Mouse (Mus musculus): ENCODE measurements around the gene Ttc30b. TPM values are rescaled to one million over a fixed set of nuclear protein-coding genes. Genes with fewer than 3 reads are reported as not detected.
A peak's percentile ranks its signal among the peaks of the same experiment; 100 is the strongest.
"Not testable (repeated sequence)": the region's sequence is repeated elsewhere in the genome, so short reads cannot be mapped to it uniquely, and the experiment has no call there.

The Ttc30b gene
- polyA plus RNA-seq, 1 experiment from 2014 or later, result 9.7 TPM

DNA sequence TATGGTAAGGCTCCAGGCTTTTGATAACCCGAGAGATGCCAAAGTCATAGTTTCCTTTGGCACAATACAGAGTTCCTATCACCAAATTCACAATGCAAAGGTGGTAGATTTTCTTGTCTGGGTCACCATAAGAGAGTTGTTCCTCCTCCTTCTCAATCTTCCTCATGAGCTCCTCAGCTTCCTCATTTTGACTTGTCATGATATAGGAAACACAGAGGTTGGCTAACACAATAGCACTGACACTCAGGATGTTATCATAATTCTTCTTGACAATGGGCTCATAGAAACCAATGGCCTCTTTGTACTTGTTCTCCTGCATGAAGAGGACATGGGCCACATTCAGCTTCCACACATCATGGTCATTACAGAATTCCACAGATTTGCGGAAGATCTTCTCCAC, 1.7 kb downstream of the Ttc30b start:
- not testable (repeated sequence) for H3K9ac ChIP-seq; H3K27ac ChIP-seq; H3K9me3 ChIP-seq; H3K27me3 ChIP-seq; H3K4me2 ChIP-seq (replicated peaks); H3K36me3 ChIP-seq; H3K4me3 ChIP-seq; ATAC-seq (ENCODE audit: insufficient number of reproducible peaks, insufficient read depth, low FRiP score, low TSS enrichment)
- peaks cover 19% of the 10 kb centered on the region for H3K4me1 ChIP-seq
- 93% methylated on average over 2 of the region's 2 CpGs for WGBS

DNA sequence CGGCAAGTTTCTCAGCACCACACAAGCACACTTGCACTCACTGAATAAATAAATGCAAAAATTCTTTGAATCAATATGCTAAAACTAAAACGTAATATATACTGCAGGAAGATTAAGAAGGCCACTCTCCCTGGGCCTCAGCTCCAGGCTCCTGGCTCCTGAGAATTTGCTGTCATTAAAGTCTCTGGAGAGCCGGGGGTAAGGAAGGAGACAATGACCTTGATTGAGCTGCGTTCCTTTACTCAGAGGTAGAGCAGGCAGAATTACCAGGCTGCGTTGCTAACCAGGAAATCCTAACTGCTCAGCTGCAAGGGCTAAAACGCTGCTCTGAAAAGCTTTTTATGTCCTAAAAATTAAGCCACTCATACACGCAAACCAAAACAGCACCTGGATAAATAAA, 4.8 kb downstream of the Ttc30b start:
- Histone ChIP-seq H3K4me3 (no peak overlapping the region), H3K4me1 (peaks cover 19% of the 10 kb centered on the region), H3K27me3 (no peaks in the 10 kb centered on the region), H3K4me2 (replicated peaks) (peak overlapping the region; percentile 3; the same call in 1 of the 2 replicates), H3K36me3 (no peaks in the 10 kb centered on the region), H3K9me3 (no peaks in the 10 kb centered on the region), H3K9ac (no peak overlapping the region), H3K27ac (peak overlapping the region; percentile 64)
- WGBS, result 21% methylated on average over 7 of the region's 7 CpGs
- ATAC-seq (ENCODE audit: insufficient number of reproducible peaks, insufficient read depth, low FRiP score, low TSS enrichment), result peak; percentile 22; the same call in 1 of the 2 replicates

DNA sequence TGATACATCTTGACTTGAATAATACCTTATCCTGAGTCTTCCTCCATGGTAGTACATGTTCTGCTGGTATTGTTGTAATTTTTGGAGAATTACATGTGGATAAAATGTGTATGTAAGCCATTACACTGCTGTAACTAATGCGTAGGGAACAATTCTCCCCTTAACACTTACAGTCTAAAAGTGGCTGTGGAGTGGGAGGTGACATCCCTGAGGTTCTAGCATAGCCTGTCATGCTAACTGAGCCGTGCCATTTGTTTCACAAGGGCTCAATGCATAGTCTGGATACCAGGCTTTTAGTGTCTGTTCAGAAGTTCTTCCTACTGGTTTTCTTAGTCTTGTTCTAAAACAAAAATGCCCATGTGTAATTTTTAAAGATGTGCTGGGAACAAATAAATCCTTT, 7.4 kb downstream of the Ttc30b start:
- no peak overlapping the region for H3K4me3 ChIP-seq
- H3K4me1 ChIP-seq, result peaks cover 16% of the 10 kb centered on the region
- H3K27me3 ChIP-seq, result no peaks in the 10 kb centered on the region
- no peak overlapping the region for H3K9ac ChIP-seq
- no peak overlapping the region for H3K4me2 ChIP-seq (replicated peaks)
- no peak overlapping the region for H3K27ac ChIP-seq
- 88% methylated on average over 2 of the region's 2 CpGs for WGBS
- no peaks in the 10 kb centered on the region for H3K9me3 ChIP-seq
- no peak for ATAC-seq (ENCODE audit: insufficient number of reproducible peaks, insufficient read depth, low FRiP score, low TSS enrichment)
- H3K36me3 ChIP-seq, result peaks cover 10% of the 10 kb centered on the region

DNA sequence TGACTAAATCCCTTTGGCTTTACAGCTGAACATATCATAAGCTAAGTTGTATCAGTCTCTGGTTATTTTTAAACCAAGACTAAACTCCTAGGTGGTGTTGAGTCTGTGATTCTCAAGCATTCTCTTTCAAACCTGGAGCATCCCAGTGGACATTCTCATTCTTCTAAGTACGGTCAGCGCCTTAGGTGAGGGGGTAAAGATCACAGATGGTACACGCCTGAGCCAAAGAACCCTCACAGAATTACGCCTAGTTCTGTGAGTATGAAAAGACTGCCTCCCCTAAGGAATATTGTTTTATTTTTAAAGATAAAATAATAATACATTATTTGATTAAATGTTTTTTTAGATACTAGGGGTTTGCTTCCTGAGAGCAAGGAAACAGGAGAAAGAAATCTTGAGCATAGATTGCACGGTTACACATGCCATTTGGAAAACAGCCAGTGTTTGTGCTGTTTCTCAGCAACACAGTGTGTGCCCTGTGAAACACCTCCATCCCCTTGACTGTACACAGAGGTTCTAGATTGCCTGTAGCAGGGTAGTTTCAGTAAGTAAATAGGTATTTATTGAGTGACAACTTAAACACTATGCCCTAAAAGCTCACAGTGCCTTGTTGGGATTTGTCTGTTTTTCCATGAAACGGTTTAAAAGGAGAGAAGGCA, 8.5 kb downstream of the Ttc30b start:
- peaks cover 16% of the 10 kb centered on the region for H3K4me1 ChIP-seq
- no peaks in the 10 kb centered on the region for H3K9me3 ChIP-seq
- no peak overlapping the region for H3K4me2 ChIP-seq (replicated peaks)
- H3K27ac ChIP-seq, result no peak overlapping the region
- no peak overlapping the region for H3K9ac ChIP-seq
- peaks cover 10% of the 10 kb centered on the region for H3K36me3 ChIP-seq
- 90% methylated on average over 6 of the region's 6 CpGs for WGBS
- no peak overlapping the region for H3K4me3 ChIP-seq
- no peaks in the 10 kb centered on the region for H3K27me3 ChIP-seq
- ATAC-seq (ENCODE audit: insufficient number of reproducible peaks, insufficient read depth, low FRiP score, low TSS enrichment), result no peak

DNA sequence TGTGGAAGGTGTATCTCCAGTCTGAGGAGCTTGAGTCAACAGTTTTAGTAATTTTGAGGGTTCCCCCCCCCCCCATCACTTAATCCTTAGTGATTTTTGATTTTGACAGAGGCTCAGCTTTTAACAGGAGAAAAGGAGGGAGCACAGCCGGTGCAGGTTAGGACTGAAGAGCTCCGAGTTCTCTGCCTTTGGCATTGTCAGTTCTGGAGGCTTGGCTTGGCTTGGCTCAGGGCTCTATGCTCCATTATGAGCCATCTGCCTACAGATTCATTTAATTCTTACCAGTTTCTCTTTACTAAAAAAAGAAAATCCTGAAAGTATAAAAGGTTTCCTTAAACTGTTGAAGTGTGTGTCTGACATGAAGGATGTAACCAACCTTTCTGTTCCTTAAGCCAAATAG, 9.2 kb downstream of the Ttc30b start:
- H3K9me3 ChIP-seq, result no peaks in the 10 kb centered on the region
- no peak overlapping the region for H3K27ac ChIP-seq
- H3K36me3 ChIP-seq, result peaks cover 10% of the 10 kb centered on the region
- H3K9ac ChIP-seq, result no peak overlapping the region
- WGBS, result 93% methylated on average over 2 of the region's 2 CpGs
- peaks cover 16% of the 10 kb centered on the region for H3K4me1 ChIP-seq
- no peak for ATAC-seq (ENCODE audit: insufficient number of reproducible peaks, insufficient read depth, low FRiP score, low TSS enrichment)
- no peak overlapping the region for H3K4me2 ChIP-seq (replicated peaks)
- H3K4me3 ChIP-seq, result no peak overlapping the region
- H3K27me3 ChIP-seq, result no peaks in the 10 kb centered on the region

DNA sequence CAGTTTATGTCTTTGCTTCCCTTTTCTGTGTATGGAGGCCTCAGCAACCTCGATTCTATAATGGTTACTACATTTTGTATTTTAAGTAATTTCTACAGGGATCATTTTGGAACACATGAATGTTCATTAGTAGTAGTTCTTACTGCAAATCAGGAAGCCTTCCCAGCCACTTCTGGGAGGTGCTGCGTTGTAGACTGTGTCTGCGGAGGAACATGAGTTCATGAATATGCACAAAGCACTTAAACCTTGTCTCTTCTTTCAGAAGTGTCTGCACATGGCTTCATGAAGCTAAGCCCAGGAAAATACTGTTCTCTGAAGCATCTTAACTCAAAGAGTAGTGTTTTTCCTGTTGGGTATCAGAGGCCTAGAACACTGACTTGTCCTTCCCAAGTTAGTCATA, 10.4 kb downstream of the Ttc30b start:
- Histone ChIP-seq H3K4me3 (no peak overlapping the region), H3K27ac (no peak overlapping the region), H3K4me2 (replicated peaks) (no peak overlapping the region), H3K27me3 (no peaks in the 10 kb centered on the region), H3K4me1 (peaks cover 4% of the 10 kb centered on the region), H3K9ac (no peak overlapping the region), H3K36me3 (peaks cover 10% of the 10 kb centered on the region), H3K9me3 (no peaks in the 10 kb centered on the region)
- 91% methylated on average over 3 of the region's 3 CpGs for WGBS
- ATAC-seq (ENCODE audit: insufficient number of reproducible peaks, insufficient read depth, low FRiP score, low TSS enrichment), result no peak

DNA sequence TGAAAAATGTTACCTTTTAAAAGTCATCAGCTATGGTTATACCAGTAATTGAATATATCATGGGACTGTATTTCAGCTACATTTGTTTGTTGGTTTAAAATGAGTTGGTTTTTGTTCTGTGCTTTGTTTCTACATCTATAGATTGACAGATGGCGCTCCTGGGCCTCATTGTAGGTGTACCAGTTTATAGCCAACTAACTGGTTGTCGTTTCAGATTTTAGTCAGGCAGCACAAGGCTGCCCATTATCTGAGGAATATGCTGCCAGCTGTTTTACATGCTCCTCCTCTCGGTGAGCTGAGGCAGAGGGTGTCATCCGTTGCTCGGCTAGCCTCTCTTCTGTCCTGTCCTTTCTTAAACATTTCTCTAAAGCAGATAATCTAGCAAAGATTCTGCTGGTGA, 12.3 kb downstream of the Ttc30b start:
- no peaks in the 10 kb centered on the region for H3K4me1 ChIP-seq
- H3K27ac ChIP-seq, result no peak overlapping the region
- no peaks in the 10 kb centered on the region for H3K27me3 ChIP-seq
- 79% methylated on average over 5 of the region's 5 CpGs for WGBS
- H3K9me3 ChIP-seq, result no peaks in the 10 kb centered on the region
- no peak overlapping the region for H3K4me3 ChIP-seq
- ATAC-seq (ENCODE audit: insufficient number of reproducible peaks, insufficient read depth, low FRiP score, low TSS enrichment), result no peak
- no peak overlapping the region for H3K9ac ChIP-seq
- H3K36me3 ChIP-seq, result peaks cover 10% of the 10 kb centered on the region
- no peak overlapping the region for H3K4me2 ChIP-seq (replicated peaks)

DNA sequence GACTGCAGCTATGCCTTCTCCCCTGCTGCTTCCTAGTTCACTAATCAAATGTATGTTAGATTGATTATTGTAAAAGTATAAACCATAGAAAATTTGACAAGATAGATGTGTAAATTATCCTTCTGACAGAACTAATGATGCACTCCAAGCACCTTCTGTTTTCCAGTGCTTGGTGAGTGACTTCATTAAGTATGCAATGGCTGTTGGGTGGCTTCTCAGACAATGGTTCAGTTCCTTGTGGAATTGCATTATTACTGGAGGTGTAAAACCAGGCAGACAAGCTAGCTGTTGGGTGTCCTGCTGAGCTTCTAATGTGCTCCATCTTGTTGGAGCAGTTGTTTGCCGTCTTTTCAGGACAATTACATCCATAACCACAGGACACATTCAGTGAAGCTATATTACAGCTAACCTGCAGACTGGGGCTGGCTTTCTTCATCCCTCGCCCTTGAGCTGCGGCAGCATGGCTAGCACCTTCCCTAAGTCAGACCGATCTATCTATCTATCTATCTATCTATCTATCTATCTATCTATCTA, 14.5 kb downstream of the Ttc30b start:
- ATAC-seq (ENCODE audit: insufficient number of reproducible peaks, insufficient read depth, low FRiP score, low TSS enrichment), result no peak
- H3K9me3 ChIP-seq, result no peaks in the 10 kb centered on the region
- H3K27me3 ChIP-seq, result no peaks in the 10 kb centered on the region
- H3K9ac ChIP-seq, result no peak overlapping the region
- H3K4me1 ChIP-seq, result no peaks in the 10 kb centered on the region
- WGBS, result 91% methylated on average over 4 of the region's 4 CpGs
- no peak overlapping the region for H3K27ac ChIP-seq
- H3K4me3 ChIP-seq, result no peak overlapping the region
- no peak overlapping the region for H3K4me2 ChIP-seq (replicated peaks)
- H3K36me3 ChIP-seq, result peaks cover 10% of the 10 kb centered on the region

DNA sequence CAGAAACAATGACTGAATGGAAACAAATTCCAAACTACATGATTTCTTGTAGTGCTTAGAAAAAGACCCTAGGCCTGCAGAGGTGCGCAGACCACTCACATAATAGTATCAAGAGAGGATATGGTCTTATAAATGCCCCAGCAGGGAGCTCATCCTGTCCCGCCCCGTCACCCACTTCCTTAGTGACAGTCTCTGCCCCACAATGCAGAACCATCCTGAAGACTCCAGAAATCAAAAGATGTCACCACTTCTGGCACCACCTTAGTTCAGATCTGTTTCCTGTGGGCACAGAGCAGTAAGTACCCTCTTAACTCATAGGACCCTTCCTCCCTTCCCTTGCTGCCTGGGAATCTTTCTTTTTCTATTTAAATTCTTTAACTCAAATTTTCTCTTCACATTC, 23.3 kb downstream of the Ttc30b start:
- ATAC-seq (ENCODE audit: insufficient number of reproducible peaks, insufficient read depth, low FRiP score, low TSS enrichment), result no peak
- WGBS, result 96% methylated on average over 3 of the region's 3 CpGs
- H3K27me3 ChIP-seq, result no peaks in the 10 kb centered on the region
- no peak overlapping the region for H3K9ac ChIP-seq
- no peak overlapping the region for H3K4me2 ChIP-seq (replicated peaks)
- H3K27ac ChIP-seq, result no peak overlapping the region
- no peak overlapping the region for H3K4me3 ChIP-seq
- H3K36me3 ChIP-seq, result peaks cover 14% of the 10 kb centered on the region
- no peaks in the 10 kb centered on the region for H3K9me3 ChIP-seq
- no peaks in the 10 kb centered on the region for H3K4me1 ChIP-seq

DNA sequence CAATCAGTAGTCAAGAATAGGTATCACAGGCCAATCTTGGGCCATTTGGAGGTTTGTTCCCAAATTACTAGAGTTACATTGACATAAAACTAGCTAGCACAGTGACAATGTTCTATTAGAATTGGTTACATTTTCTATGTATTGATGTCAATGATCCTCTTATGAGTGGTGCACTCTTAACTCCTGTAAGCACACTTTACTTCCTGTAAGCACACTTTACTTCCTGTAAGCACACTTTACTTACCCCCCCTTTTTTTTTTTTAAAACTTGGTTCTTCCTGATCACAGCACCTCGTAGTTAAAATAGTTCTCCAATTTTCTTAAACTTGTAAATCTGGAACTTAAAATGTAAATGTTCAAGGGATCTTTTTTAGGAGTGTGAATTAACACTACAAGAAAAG, 31.2 kb downstream of the Ttc30b start:
- Histone ChIP-seq H3K4me3 (no peak overlapping the region), H3K27ac (no peak overlapping the region), H3K4me2 (replicated peaks) (no peak overlapping the region), H3K27me3 (no peaks in the 10 kb centered on the region), H3K9me3 (no peaks in the 10 kb centered on the region), H3K36me3 (0 out of 2 replicates have a peak, but pooled peaks cover 16% of the 10 kb centered on the region), H3K9ac (no peak overlapping the region), H3K4me1 (no peaks in the 10 kb centered on the region)
- no peak for ATAC-seq (ENCODE audit: insufficient number of reproducible peaks, insufficient read depth, low FRiP score, low TSS enrichment)
- 88% methylated on average over 1 of the region's 1 CpGs for WGBS

DNA sequence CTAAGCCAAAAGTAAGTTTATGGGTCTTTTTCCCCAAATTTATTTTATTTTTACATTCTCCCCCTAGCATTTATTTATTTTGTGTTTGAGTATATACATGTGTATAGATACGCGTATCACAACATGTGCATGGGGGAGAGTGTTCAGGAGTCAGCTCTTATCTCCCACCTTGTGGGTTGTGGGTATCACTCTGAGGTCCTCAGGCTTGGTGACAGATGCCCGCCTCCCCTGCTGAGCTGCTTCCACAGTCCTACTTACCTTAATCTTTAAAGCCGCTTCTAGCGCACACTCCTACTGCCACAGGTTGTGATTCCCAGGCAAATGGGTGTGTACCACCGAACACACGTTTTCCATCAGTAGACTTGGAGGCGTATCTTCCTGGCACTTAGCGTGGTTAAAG, 36.5 kb downstream of the Ttc30b start:
- Histone ChIP-seq H3K9ac (no peak overlapping the region), H3K4me3 (no peak overlapping the region), H3K4me2 (replicated peaks) (no peak overlapping the region), H3K4me1 (no peaks in the 10 kb centered on the region), H3K36me3 (peaks cover 13% of the 10 kb centered on the region; the same call in 1 of the 2 replicates), H3K27ac (no peak overlapping the region), H3K27me3 (no peaks in the 10 kb centered on the region), H3K9me3 (peaks cover 4% of the 10 kb centered on the region; the same call in 1 of the 2 replicates)
- 91% methylated on average over 9 of the region's 9 CpGs for WGBS
- ATAC-seq (ENCODE audit: insufficient number of reproducible peaks, insufficient read depth, low FRiP score, low TSS enrichment), result no peak

DNA sequence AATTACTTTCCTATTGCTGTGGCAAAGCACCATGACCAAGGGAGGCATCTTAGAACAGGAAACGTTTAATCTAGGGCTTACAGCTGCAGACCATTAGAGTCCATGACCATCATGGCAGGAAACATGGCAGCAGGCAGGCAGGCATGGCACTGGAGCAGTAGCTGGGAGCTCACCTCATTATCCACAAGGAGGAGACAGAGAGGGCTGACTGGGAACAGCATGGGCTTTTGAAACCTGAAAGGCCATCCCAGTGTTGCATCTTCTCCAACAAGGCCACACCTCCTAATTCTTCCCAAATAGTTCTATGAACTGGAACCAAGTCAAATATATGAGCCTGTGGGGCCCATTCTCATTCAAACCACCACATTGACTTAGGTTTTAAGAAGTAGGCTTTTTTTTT, 38.1 kb downstream of the Ttc30b start:
- no peak overlapping the region for H3K9ac ChIP-seq
- no peaks in the 10 kb centered on the region for H3K4me1 ChIP-seq
- peaks cover 4% of the 10 kb centered on the region; the same call in 1 of the 2 replicates for H3K9me3 ChIP-seq
- no peak for ATAC-seq (ENCODE audit: insufficient number of reproducible peaks, insufficient read depth, low FRiP score, low TSS enrichment)
- H3K4me3 ChIP-seq, result no peak overlapping the region
- H3K27ac ChIP-seq, result no peak overlapping the region
- WGBS, result 79% methylated on average over 1 of the region's 1 CpGs
- no peaks in the 10 kb centered on the region for H3K27me3 ChIP-seq
- peaks cover 13% of the 10 kb centered on the region; the same call in 1 of the 2 replicates for H3K36me3 ChIP-seq
- no peak overlapping the region for H3K4me2 ChIP-seq (replicated peaks)
